Mouse (Mus musculus) liver, adult 10 weeks (tissue): ENCODE data around the gene Dus2. TPM values are rescaled to one million over a fixed set of nuclear protein-coding genes. Genes with fewer than 3 reads are reported as not detected.

Experiments used
- polyA plus RNA-seq: library from polyadenylated mRNA; stranded (reverse); fragments of 350-450 nt; fragmentation: Illumina TruSeq; extraction: RNeasy Lipid Tissue Mini Kit (QIAGEN cat#74804); gene quantifications from one replicate; pipeline ENCODE4 v1.2.3, GENCODE M21; 2014; ENCODE audit warnings: low read depth, low replicate concordance

Gene Dus2
- polyA plus RNA-seq: 3.8 TPM

DNA sequence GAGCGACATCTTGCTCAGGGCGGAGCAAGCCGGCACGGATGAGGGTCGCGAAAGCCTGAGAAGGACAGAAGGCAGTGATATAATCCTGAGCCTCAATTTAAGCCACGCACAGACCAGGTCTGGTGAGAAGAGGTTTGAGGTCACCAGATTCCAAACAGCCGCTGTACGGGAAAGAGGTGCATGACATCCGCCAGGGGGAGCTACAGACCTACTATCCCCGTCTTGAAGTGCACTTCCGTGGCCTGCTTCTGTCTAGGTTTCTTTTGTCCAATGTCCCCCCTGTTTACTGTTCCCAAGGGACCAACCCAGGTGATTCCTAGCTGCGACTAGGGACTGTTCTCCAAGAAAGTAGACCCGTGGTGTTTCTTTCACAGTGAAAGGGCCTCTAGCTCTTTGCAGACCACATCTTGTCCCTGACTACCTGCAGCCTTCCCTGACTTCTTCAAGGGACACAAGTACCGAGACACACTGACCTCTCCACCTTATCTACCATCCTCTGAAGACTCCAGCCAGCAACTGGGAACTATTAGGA lies at the start of gene Dus2:
Gene Dus2, plus strand, starts transcription at position 482 of the 532 bp plus-strand sequence.

GRCm38 (mm10) chr8:105943321-105943739 lies 47.8 kb upstream of the Dus2 start, which contains the start of gene Lcat:
Gene Lcat, minus strand, starts transcription at chr8:105943382.

GRCm38 (mm10) chr8:105965905-105966341 lies 25.2 kb upstream of the Dus2 start, which contains the start of gene Slc12a4:
Gene Slc12a4, minus strand, starts transcription at chr8:105966097.

DNA sequence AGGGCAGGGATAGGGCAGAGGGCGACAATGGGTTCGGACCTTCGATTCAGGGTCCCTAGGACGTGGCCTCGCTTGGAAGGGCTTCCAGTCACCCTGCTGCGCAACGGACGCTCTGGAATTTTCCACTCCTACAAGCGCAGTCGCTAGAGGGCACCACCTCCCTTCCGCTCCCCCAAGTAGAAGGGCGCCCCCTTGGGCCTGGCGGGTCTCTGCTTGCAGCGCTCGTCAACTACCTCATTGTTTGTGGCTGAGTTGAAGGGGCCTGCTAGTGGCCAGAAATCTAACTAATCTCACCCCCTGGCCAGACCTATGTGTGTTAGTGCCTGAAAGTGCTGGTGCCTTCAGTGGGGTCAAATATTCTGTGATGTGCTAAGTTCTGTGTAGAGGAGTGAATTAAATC lies 11.8 kb upstream of the Dus2 start, which contains the start of gene Dpep3:
Gene Dpep3, minus strand, starts transcription at position 105 of the 400 bp plus-strand sequence.

GRCm38 (mm10) chr8:106005875-106006274 lies 14.7 kb downstream of the Dus2 start, which contains the start of gene Dpep2nb:
Gene Dpep2nb, minus strand, starts transcription at chr8:106005975.

DNA sequence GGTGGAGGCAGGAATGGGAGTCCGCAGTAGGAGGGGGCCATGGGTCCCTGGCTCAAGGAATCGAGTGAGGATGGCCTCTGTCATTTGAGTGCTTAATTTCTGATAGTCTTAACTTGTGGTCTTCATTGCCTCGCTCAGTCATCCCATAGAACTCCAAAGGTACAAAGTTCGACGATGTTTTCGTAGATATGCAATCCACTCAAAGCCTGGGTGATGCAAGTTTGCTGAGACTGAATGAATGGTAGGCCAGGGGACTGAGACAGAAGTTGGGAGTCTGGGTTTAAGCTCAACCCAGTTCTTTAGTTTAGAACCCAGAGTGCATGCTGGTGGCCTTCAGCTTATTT lies 20.5 kb downstream of the Dus2 start, which contains the start of gene Ddx28:
Gene Ddx28, minus strand, starts transcription at position 240 of the 344 bp plus-strand sequence.

DNA sequence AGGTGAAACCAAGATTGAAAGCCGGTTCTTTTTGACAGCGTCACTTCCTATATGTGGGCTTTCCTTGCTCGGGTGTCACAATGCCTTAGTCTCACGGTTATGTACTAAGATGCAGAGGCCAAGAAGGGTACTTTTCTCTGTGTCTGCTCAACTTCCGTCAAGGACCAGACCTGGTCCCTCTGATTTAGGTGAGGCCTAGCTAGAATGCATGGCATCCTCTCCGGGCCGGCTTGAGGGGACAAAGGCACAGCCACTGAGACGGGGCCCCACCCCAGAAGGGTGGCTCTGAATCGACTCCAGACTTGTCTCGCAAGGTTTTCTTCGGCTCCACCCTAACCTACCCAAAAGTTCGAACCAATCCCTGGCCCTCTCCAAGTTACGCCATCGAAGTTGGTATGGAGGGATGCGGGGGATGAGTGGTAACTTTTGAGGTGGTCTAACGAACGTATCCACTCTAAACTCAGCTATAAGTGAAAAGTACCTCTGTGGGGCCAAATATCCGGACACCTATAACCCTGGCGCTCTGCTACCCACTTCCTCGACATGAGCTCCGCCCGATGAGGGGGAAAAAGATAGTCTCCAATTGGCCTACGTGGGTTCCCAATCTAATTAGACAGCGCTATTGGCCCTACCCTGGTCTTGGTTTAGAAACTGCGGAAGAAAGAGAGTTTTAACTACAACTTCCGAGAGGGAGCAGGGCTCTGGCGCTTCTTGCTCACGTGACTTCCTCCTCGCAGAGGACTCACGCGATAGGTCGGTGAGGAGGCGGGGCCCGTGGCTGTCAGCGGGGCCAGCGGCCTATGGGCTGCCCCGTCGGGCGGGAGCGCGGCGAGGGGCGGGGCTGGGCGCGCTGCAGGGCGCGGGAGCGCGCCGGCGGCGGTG lies 67.8 kb downstream of the Dus2 start, which contains the start of gene Nfatc3:
Gene Nfatc3, plus strand, starts transcription at position 110 of the 882 bp plus-strand sequence.

Other genes starting within 250 kb of the Dus2 start
- 0.69 TPM for gene Gfod2, start 232.7 kb upstream of the Dus2 start, polyA plus RNA-seq
- 14.9 TPM for gene Ranbp10, start 164.0 kb upstream of the Dus2 start, polyA plus RNA-seq
- gene Tsnaxip1, start 163.6 kb upstream of the Dus2 start, polyA plus RNA-seq: not detected
- gene Cenpt, start 138.1 kb upstream of the Dus2 start, polyA plus RNA-seq: 0.37 TPM
- 6.8 TPM for gene Thap11, start 136.2 kb upstream of the Dus2 start, polyA plus RNA-seq
- 30.8 TPM for gene Nutf2, start 130.8 kb upstream of the Dus2 start, polyA plus RNA-seq
- gene Edc4, start 110.5 kb upstream of the Dus2 start, polyA plus RNA-seq: 2.3 TPM
- gene Nrn1l, start 97.8 kb upstream of the Dus2 start, polyA plus RNA-seq: not detected
- gene Pskh1, start 90.9 kb upstream of the Dus2 start, polyA plus RNA-seq: 5.1 TPM
- not detected for gene Ctrl, start 57.5 kb upstream of the Dus2 start, polyA plus RNA-seq
- 2.1 TPM for gene Psmb10, start 52.9 kb upstream of the Dus2 start, polyA plus RNA-seq
- gene Lcat, start 48.0 kb upstream of the Dus2 start, polyA plus RNA-seq: 108 TPM
- gene Slc12a4, start 25.2 kb upstream of the Dus2 start, polyA plus RNA-seq: 0.37 TPM
- not detected for gene Dpep3, start 11.9 kb upstream of the Dus2 start, polyA plus RNA-seq
- gene Dpep2nb, start 14.6 kb downstream of the Dus2 start, polyA plus RNA-seq: not detected
- gene Ddx28, start 20.5 kb downstream of the Dus2 start, polyA plus RNA-seq: 3.8 TPM
- 23.1 TPM for gene Nfatc3, start 67.5 kb downstream of the Dus2 start, polyA plus RNA-seq
- 18.8 TPM for gene Esrp2, start 145.6 kb downstream of the Dus2 start, polyA plus RNA-seq
- 2.7 TPM for gene Pla2g15, start 159.1 kb downstream of the Dus2 start, polyA plus RNA-seq
- 0.26 TPM for gene Slc7a6, start 177.5 kb downstream of the Dus2 start, polyA plus RNA-seq
- gene Slc7a6os, start 219.6 kb downstream of the Dus2 start, polyA plus RNA-seq: 26.2 TPM
- gene Prmt7, start 219.6 kb downstream of the Dus2 start, polyA plus RNA-seq: 3.0 TPM